Mouse (Mus musculus) frontal cortex, adult (tissue): ENCODE results near the gene Calhm2.

Experiments used
- ATAC-seq: cut with Nextera tagmentation; 2 replicates; pipeline ENCODE4 v1.9.2; 2017; ENCODE audit warnings: mild to moderate bottlenecking, moderate library complexity, mixed read lengths; ENCODE audit not compliant: low TSS enrichment

The Calhm2 gene

DNA sequence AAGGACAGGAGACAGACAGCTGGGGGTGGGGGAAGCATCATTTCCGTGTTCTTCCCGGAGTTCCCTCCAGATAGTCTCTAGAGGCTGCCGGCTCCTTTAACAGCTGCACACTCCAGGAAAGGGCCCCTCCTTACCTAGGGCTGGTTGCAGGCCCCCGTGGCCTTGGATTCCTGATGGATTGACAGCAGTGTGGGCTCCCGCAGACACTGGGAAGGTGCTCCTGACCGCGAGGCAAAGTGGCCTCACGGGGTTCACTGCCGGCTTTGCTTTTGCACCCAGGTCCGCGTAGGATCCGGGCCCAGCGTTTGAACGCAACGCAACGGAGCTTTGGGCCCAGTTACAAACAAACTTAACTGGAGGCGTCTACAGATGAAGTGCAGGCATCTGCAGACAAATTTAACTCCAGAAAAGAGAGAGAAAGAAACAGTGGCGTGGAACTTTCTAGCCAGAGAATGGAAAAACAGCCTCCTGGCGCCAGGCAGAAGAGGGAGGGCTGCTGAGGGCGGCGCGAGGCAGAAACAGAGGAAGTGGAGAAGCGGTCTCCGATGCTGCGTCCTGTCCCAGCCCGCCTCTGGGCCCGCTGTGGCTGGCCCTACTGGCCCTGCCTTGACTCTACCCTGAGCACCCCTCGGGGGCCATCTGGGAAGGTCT, at the start of gene Calhm2:
Gene Calhm2, minus strand, starts transcription at position 524 of the 651 bp plus-strand sequence.
- peak; percentile 50 for ATAC-seq

DNA sequence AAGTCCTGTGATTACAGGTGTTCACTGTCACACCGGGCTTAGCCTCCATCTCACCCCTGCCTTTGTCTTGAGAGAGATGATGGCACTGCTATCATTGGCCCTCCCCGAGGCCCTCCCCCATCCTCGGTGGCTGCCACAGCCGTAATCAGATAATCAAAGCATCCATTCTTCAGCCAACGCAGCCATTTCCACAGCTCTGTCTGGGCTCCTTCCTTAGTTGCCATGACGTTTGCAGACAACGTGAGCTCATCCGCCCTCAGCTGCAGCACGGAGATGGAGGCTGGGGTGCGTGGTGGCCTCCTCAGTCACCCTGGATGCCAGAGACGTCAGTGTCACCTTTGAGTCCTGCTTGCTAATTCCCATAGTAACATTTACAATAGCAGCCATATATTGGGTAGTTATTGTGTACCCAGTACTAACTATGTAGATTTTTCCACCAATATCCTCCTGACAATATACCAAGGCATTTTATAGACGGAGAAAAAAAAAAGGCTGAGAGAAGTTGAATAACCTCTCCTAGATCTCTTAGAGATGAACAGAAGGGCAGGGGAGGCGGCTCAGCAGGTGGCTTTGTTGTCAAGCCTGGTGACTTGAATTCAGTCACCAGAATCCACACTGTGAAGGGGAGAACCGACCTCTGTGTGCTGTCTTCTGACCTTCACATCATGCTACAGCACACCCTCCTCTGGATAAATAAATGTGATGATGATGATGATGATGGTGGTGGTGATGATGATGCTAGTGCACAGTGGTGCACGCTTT, 48.6 kb upstream of the Calhm2 start:
- ATAC-seq, result peak; percentile 58; the same call in 1 of the 2 replicates

DNA sequence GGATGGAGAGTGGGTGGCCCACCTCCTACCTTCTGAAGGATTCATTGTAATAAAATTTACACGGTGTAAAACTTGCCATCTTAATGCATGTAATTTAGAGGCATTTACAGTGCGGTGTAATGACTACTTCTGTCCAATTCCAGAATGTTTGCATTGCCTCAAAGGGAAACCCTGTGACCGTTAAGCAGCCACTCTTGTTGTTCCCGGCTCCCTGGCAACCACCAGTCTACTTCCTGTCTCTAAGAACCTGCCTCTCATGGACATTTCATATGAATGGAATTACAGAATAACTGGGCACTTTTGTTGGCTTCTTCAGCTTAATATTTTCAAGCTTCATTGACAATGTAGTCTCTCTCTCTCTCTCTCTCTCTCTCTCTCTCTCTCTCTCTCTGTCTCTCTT, 46.6 kb upstream of the Calhm2 start:
- ATAC-seq, result no peak

DNA sequence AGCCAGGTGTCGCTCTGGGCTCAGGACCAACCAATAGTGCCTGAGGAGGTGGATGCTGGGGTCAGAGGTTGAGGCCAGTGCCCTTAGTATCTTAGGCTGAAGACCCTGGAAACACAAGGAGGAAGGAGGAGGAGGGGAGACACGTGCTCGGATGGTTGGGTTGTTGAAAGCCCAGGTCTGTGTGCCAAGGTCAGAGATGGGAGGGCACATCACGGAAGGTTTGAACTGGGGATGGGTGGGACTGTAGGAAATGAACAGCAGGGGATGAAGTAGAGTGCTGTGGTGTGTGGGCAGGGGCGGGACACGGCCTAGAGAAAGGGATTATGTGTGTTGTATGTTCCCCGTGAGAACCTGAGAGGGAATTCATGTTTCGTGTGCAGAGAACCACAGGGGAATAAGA, 46.1 kb upstream of the Calhm2 start:
- ATAC-seq, result no peak

DNA sequence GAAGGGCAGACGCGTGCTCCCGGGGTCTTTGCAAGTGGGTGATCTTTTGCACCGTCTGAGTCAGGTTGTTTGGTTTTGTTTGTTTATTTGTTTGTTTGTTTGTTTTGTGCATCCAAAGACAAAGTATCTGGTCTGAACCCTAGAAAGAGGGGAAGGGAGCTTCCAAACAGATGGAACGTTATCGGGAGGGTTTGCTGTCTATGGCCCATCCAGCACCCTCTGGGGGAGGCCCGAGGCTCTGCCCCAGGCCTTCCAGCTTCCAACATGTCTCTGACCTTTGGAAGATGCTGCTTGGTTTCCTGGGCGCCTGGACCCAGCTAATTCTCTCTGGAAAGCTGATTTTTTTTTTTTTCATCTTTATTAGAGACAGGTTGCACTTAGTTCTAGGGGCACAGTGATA, 41.9 kb upstream of the Calhm2 start:
- no peak for ATAC-seq

DNA sequence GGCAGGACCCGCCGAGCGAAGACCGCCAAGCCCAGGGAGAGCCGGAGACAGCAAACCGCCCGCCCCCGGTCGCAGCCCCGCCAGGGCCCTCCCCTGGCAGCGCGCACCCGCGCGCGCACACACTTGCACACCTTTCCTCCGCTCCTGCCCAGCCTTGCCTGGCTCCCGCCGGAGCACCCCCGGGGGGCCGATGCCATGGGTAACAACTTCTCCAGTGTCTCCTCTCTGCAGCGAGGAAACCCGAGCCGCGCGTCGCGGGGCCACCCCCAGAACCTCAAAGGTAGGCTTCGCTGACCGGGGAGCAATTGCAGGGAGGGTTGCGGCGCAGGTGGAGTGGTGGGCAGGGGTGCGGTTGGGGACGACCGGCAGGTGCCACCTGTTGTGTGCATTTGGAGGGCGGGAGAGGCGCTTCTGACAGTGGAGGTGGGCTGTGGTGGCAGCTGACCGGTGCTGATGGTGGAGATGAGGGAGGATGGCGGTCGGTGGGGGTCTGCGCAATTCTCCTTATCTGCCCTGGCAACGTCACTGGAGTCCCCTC, 41.2 kb upstream of the Calhm2 start:
- ATAC-seq, result peak; percentile 52

DNA sequence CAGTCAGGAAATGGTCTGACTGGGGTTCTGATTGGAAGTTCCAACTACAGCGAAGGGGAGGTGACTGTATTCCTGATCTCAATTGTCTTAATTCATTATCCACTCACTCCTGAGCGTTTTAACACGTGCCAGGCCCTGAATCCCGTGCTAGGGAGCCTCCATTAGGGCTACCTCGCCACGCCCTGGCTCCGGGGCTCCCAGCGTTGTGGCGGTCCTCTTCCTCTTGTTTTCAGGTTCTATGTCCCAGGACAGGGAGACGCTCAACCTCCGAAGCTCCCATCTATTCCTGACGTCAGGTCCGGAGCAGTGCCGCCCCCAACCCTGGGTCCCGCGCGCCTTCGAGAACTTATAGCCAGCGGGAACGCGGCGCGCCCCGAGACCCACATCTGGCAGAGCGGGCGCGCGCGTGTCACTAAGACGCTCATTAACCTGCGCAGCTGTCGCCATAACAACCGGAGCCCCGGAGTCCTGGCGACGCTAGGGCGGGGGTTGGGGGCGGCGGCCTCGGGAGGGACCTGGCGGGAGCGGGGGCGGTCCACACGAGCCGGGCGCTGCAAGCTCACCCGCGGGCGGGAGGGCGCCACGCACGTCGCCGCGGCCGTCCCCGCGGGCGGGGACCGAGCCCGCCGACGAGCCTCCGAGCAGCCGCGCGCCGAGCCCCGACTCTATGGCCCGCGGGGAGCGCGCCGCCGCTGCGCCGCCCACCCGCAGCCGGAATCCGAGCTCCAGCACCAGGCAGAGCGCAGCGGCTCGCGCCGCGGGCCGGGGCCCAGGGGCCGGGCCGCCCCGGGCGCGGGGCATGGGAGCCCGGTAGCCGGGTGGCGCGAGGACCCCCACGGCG, 40.6 kb upstream of the Calhm2 start, which contains the start of gene Neurl1a:
Gene Neurl1a, plus strand, starts transcription at position 390 of the 841 bp plus-strand sequence.
- ATAC-seq, result peak; percentile 58

DNA sequence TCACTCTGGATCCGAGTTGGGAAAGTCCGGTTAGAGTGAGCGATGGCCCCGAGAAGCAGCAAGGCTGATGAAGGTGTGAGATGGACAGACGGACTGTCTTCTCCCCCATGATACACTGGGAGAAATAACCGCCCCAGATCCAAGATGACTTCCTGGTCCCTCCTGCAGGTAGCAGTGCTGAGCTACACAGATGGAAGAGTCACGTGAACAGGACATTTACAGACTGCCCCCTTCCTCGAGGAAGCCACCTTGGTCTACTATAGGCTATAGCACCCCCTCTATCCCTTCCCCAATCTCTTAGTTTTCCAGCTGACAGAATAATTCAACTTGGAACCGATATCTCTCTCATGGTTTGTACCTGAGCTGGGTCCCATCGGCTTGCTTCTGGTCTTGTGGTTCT, 39.9 kb upstream of the Calhm2 start:
- ATAC-seq, result peak; percentile 27; the same call in 1 of the 2 replicates

DNA sequence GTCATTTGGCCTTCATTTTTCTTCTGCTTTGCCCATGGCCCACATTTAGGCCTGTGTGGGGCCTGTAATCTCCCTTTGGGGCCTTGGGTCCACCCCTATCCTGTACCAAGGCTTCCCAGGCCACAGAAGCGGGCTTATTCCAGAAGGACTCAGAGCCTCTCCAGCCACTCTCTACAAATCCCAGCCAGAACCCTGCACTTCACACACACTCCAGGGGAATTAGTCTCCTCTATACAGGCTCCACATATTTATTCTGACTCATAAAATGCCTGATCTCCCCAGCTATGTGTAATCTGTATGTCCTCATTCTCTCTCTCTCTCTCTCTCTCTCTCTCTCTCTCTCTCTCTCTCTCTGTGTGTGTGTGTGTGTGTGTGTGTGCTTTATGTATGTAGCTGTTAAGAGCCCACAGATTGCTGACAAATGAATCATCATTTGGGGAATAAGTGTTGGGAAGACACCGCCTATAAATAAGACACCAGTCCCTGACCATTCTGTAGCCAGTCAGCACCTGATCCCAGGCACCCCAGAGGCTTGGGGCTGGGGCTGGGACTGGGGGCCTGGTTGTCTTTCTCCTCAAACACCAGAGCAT, 38.9 kb upstream of the Calhm2 start:
- ATAC-seq, result no peak

DNA sequence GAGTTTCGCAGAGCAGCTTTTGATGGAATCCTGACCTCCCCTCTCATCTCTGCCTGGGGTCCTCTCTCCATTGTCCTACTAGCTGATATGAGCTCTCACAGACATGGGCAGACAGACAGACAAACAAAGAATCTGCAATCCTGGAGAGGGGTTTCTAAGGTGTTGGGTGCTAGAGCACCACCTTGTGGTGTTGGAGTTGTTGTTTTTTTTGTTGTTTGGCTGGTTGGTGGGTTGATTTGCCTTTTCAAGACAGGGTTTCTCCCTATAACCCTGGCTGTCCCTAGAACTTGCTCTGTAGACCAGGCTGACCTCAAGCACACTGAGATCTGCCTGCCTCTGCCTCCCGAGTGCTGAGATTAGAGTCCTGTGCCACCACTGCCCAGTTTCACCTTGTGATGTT, 37.4 kb upstream of the Calhm2 start:
- no peak for ATAC-seq

DNA sequence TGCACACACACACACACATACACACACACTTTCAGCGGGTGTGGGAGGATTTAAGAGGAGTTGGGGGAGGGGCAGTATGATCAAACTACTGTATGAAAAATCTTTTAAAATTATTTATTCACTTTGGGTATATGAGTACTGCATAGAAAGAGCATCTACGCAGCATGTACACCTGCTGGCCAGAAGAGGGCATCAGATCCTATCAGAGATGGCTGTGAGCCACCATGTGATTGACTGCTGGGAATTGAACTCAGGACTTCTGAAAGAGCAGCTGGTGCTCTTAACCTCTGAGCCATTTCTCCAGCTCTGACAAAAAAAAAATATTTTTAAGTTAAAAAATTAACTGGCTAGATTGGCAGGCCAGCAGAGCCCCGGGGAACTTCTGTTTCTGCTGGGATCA, 36.4 kb upstream of the Calhm2 start:
- ATAC-seq, result no peak

DNA sequence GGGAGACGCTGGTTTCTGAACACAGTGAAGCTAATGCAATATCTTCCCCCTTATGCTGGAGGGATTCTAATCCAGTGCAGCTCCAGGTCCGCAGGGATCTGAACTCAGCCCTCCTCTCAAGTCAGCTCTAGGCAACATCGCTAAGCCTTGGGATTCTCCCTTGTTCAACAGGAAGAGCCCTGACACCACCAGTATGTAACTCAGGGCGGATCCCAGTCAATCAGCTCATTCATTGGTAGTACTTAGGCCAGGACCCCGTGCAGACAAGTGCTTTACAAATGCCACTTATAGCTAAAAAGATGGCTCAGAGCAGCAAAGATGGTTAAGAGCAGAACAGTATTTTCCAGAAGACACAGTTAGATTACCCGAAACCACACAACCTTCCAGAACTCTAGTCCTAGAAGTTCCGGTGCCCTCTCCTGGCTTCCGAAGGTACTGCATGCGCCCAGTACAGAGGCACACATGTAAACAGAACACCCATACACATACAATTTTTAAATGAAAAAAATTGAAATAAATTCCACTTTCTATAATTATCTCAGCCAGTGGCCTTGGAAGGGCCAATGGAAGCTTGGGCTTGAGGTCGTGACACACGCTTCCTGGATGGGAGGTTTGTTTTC, 30.8 kb upstream of the Calhm2 start:
- peak; percentile 74 for ATAC-seq

DNA sequence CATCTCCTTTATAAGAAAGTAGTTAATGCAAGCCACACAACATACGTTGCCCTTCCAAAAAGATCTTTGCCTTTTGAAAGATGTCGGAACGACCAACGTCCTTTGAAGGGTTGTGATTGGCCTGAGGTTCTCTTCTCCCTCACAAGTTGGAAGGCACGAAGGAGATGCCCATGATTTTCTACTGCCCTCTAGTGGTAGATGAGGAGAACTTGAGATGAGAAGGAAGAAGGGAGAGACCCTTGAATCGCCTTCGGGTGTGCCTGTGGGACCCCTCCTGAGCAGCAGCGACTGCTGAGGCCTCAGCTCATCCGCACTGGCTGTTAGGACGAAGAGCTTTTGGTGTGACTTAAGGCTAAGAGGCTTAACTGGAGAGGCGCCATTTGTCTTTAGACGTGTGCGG, 30.1 kb upstream of the Calhm2 start:
- peak; percentile 73 for ATAC-seq

DNA sequence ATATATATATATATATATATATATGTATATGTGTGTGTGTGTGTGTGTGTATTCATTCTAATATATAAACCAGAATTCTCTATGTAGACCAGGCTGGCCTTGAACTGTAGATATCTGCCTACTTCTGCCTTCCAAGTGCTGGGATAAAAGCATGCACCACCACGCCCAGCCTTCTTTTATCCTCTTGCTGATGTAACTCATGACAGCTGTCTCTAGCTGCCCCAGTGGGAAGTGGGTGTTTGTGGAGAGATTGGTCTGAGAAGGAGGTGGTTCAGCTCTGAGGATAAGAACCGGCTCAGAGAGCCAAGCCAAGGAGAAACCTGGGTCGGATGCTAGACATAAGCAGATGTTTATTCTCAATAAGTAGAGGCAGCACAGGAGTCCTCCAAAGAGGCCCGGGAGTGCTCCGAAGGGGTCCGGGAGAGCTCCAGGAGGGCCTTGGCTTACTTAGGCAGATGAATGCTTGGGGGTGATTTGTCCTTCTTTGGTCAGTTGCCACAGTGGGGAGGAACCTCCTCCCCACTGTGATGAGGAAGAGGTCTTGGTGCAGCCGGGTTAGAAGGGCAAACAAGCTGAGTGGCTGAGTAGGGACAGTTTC, 29.6 kb upstream of the Calhm2 start:
- peak; percentile 56 for ATAC-seq

DNA sequence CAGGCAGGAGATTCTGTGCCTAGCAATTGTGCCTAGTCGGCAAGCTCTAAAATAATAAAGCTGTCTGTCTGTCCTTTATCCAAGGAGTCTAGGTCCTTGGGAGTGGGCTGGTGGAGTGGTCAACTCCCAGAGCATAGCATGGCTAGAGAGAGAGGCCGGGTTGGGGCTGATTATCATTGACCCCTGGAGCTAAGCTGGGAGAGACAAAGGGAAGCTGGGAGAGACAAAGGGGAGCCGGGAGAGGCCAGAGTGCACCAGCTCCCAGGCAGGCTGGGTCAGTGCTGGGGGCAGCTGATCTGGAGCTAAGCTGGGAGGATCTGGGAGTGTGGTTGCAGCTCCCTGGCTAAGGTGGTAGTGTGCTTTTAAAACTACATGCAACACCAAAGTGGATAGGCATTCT, 28.7 kb upstream of the Calhm2 start:
- ATAC-seq, result no peak

DNA sequence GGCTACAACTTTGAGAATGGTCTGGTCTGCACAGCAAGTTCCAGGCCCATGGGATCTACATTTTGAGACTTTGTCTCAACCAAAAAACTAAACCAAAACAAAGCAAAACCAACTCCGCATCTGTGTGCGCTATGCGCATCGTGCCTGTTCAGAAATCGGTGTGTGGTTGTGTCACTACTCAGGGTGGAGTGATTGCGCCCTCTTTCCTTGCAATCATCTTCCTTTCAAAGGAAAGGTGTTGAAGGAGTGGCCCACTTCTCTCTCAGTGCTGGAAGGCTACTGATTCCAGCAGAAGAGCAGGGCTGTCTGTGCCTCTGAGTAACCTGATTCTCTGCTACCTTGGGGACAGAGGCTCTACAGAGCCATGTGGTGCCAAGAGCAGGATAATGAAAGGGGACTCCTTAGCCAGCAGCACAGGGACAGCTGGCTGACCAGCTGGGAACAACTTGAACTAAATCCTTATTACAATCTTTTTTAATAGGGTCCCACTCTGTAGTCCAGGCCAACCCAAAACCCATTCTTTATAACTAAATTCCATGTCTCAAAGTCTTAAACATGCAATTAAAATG, 25.2 kb upstream of the Calhm2 start:
- no peak for ATAC-seq

DNA sequence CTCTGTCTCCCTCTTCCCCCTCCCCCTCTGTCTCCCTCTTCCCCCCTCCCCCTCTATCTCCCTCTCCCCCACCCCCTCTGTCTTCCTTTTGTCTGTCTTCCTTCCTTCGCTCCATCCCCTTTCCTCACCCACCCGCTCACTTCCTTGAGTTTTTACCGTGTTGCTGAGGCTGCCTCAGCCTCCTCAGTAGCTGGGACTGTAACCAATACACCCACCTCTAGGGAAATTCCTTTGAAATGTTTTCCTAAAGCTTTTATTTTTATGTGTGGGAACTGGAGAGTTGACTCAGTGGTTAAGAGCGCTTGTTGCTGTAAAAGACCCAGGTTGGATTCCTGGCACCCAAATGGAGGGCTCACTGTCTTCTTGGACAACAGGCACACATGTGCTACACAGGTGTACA, 23.6 kb upstream of the Calhm2 start:
- peak; percentile 91 for ATAC-seq

DNA sequence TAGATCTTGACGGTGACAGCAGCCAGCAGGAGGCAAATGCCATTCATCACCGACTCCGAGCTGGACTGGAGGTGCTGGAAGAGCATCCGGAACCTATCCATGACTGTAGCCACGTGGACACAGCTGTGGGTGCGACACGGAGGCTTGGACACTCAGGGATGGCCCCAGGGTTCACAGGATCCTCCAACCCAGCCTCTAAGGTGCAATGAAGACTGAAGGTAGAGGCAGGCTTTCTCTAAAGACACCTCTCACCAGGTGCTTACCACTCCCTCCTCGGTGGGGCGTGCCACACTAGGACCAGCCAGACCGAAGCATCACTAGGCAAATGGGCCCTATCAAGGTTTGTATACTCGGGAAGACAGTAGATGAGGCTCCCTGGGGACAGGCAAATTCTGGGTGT, 19.6 kb upstream of the Calhm2 start, which contains the start of gene Calhm3:
Gene Calhm3, minus strand, starts transcription at position 101 of the 400 bp plus-strand sequence.
- no peak for ATAC-seq

DNA sequence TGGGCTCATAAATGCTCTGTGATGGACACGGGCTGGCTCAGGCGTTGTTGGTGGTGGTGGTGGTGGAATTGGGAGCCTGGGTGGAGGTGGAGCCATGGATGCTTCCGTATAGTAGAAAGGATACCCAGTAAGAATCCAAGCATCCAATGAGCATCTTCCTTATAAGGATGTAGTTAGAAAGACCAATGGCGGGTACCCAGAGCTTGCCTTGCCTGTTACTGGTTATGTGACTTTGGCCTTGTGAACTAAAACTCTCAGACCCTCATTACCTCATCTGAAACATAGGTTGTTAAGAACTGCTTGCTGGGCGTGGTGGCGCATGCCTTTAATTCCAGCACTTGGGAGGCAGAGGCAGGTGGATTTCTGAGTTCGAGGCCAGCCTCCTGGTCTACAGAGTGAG, 15.7 kb upstream of the Calhm2 start:
- no peak for ATAC-seq

DNA sequence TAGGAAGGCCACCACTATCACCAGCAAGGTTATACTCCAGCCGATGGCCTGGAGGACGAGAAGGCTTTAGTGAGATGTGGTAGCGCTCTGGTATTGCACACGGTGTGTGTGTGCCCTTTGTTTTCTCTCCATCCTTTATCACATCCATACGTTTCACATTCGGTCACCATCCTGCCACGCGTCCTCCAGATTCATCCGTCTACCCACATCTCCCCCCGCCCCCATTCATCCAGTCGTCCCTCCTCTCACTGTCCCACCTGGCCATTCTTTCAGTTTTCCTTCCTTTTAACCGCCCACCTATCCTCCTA, 13.9 kb upstream of the Calhm2 start:
- ATAC-seq, result no peak
